ENCODE assay signal across 21 mouse cellular contexts in the genomic region with DNA sequence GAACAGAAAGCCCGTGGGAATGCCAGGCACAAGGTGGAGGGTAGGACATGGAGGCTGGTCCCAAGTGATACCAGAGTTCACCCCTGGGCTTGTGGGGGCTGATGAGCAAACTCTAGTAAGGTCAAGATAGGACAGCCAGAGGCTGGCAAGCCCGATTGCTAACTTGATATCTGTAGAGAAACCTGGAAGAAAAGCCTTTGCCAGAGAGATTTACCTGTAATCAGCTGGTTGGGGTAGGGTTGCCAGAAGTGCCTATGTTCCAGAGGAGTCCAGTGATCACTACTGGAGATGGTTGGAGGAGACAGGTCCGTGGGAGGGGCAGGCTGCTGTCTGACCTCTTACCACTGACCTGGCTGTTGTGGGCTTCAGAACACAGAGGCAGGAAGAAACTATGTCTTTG.
DNase-seq lines count a peak whose midpoint lies in the region; ATAC-seq and TF ChIP-seq lines count a peak whose summit lies in the region.
"Had no signal": no experiment of that assay in that cellular context is flagged by ENCODE, and none has a peak within 500 bp of the region (broad histone marks: within the 10 kb centered on the region; RNA-seq: fewer than 3 reads in every experiment).

No protein-coding gene starts in this region.

- H3K9ac ChIP-seq in embryonic facial prominence, embryonic 13.5 days, result 0 out of 2 replicates have a peak overlapping the region, but pooled peaks have one; percentile 3
- H3K9ac ChIP-seq in intestine, embryonic 16.5 days (ENCODE audit: low read depth, low read length), result 0 out of 2 replicates have a peak overlapping the region, but pooled peaks have one; percentile 22
- H3K9ac ChIP-seq in intestine, postnatal 0 days (ENCODE audit: low read depth, low read length), result no peak overlapping the region
- no peak overlapping the region for H3K9ac ChIP-seq in lung, embryonic 16.5 days (ENCODE audit: low read length)
- H3K9ac ChIP-seq: embryonic facial prominence, embryonic 12.5 days; forebrain, embryonic 13.5 days; forebrain, postnatal 0 days; hindbrain, embryonic 15.5 days had no signal

- peaks cover 16% of the 10 kb centered on the region for H3K27me3 ChIP-seq in embryonic facial prominence, embryonic 13.5 days
- H3K27me3 ChIP-seq in embryonic facial prominence, embryonic 10.5 days (replicated peaks; ENCODE audit: low read depth, poor library complexity, severe bottlenecking), result peaks cover 41% of the 10 kb centered on the region
- no peaks in the 10 kb centered on the region for H3K27me3 ChIP-seq in intestine, embryonic 16.5 days (replicated peaks; ENCODE audit: control insufficient read depth, insufficient read depth, low read length)
- no peaks in the 10 kb centered on the region for H3K27me3 ChIP-seq in intestine, postnatal 0 days (replicated peaks; ENCODE audit: control insufficient read depth, insufficient read depth, low read length)
- H3K27me3 ChIP-seq in lung, embryonic 16.5 days (ENCODE audit: control insufficient read depth, insufficient read depth, low read depth, low read length), result peaks cover 5% of the 10 kb centered on the region
- no peaks in the 10 kb centered on the region for H3K27me3 ChIP-seq in myocyte (ENCODE audit: control insufficient read depth, insufficient read depth, insufficient read length)
- H3K27me3 ChIP-seq: Patski had no signal

- DNase-seq in embryonic facial prominence, embryonic 10.5 days (ENCODE audit: low spot score), result no peak
- no peak for DNase-seq in lung, postnatal 14 days
- DNase-seq in spleen, postnatal 14 days (ENCODE audit: low spot score in 2 of 2), result no peak
- DNase-seq: cerebellum, adult 11 months; cerebellum, adult 8-10 months; cerebellum, postnatal 14 days; embryo, embryonic 11 days; forebrain, postnatal 0 days; gastrocnemius, postnatal 36 days; heart, adult 11 months; heart, postnatal 10 days had no signal

- H3K4me3 ChIP-seq in embryonic facial prominence, embryonic 13.5 days, result no peak overlapping the region
- H3K4me3 ChIP-seq in embryonic facial prominence, embryonic 10.5 days, result no peak overlapping the region
- H3K4me3 ChIP-seq in intestine, embryonic 16.5 days (ENCODE audit: low read length), result no peak overlapping the region
- H3K4me3 ChIP-seq in intestine, postnatal 0 days (ENCODE audit: low read depth, low read length), result no peak overlapping the region
- no peak overlapping the region for H3K4me3 ChIP-seq in lung, embryonic 16.5 days (ENCODE audit: low read length)
- H3K4me3 ChIP-seq in myocyte, result no peak overlapping the region
- H3K4me3 ChIP-seq: embryonic facial prominence, embryonic 12.5 days; forebrain, embryonic 13.5 days; hindbrain, embryonic 15.5 days had no signal

- TF ChIP-seq POLR2A in myocyte (IDR thresholded peaks at IDR 0.05; ENCODE audit: insufficient read length, low read depth), result peak; percentile 11

- H3K36me3 ChIP-seq in embryonic facial prominence, embryonic 13.5 days, result no peaks in the 10 kb centered on the region
- H3K36me3 ChIP-seq in embryonic facial prominence, embryonic 10.5 days (replicated peaks), result no peaks in the 10 kb centered on the region
- H3K36me3 ChIP-seq in intestine, embryonic 16.5 days (ENCODE audit: control insufficient read depth, insufficient read depth, low read length), result no peaks in the 10 kb centered on the region
- no peaks in the 10 kb centered on the region for H3K36me3 ChIP-seq in intestine, postnatal 0 days (ENCODE audit: control insufficient read depth, insufficient read depth)
- H3K36me3 ChIP-seq in lung, embryonic 16.5 days (ENCODE audit: control insufficient read depth, insufficient read depth, low read length), result no peaks in the 10 kb centered on the region
- peaks cover 4% of the 10 kb centered on the region for H3K36me3 ChIP-seq in myocyte (ENCODE audit: control insufficient read depth, insufficient read depth)
- H3K36me3 ChIP-seq: embryonic facial prominence, embryonic 12.5 days; hindbrain, embryonic 15.5 days had no signal

- no peaks in the 10 kb centered on the region for H3K9me3 ChIP-seq in embryonic facial prominence, embryonic 13.5 days
- no peaks in the 10 kb centered on the region for H3K9me3 ChIP-seq in embryonic facial prominence, embryonic 10.5 days
- no peaks in the 10 kb centered on the region for H3K9me3 ChIP-seq in intestine, embryonic 16.5 days (ENCODE audit: control insufficient read depth, low read length)
- H3K9me3 ChIP-seq in intestine, postnatal 0 days (ENCODE audit: control insufficient read depth), result no peaks in the 10 kb centered on the region
- no peaks in the 10 kb centered on the region for H3K9me3 ChIP-seq in lung, embryonic 16.5 days (ENCODE audit: control insufficient read depth, low read length)
- H3K9me3 ChIP-seq: embryonic facial prominence, embryonic 12.5 days; forebrain, embryonic 13.5 days; hindbrain, embryonic 15.5 days had no signal

- ATAC-seq in embryonic facial prominence, embryonic 13.5 days (ENCODE audit: insufficient number of reproducible peaks, insufficient read depth, low FRiP score, low TSS enrichment, low read depth), result no peak
- ATAC-seq in intestine, embryonic 16.5 days, result no peak
- no peak for ATAC-seq in intestine, postnatal 0 days
- no peak for ATAC-seq in lung, embryonic 16.5 days (ENCODE audit: low read depth)
- ATAC-seq: activated CD4-positive, CD25-positive, alpha-beta regulatory T cell, adult 4 months; forebrain, embryonic 13.5 days; forebrain, postnatal 0 days; Patski had no signal

- H3K4me2 ChIP-seq in embryonic facial prominence, embryonic 13.5 days, result no peak overlapping the region
- H3K4me2 ChIP-seq in intestine, embryonic 16.5 days (ENCODE audit: low read depth, low read length), result no peak overlapping the region
- H3K4me2 ChIP-seq in intestine, postnatal 0 days (replicated peaks; ENCODE audit: low read depth), result no peak overlapping the region
- H3K4me2 ChIP-seq in lung, embryonic 16.5 days (ENCODE audit: low read depth, low read length), result no peak overlapping the region
- H3K4me2 ChIP-seq in myocyte (ENCODE audit: low read depth), result peak overlapping the region; percentile 96
- H3K4me2 ChIP-seq: embryonic facial prominence, embryonic 12.5 days; hindbrain, embryonic 15.5 days had no signal

- peaks cover 47% of the 10 kb centered on the region for H3K4me1 ChIP-seq in embryonic facial prominence, embryonic 13.5 days
- peaks cover 51% of the 10 kb centered on the region for H3K4me1 ChIP-seq in embryonic facial prominence, embryonic 10.5 days
- H3K4me1 ChIP-seq in intestine, embryonic 16.5 days (ENCODE audit: control insufficient read depth, insufficient read depth, low read length), result peaks cover 50% of the 10 kb centered on the region
- H3K4me1 ChIP-seq in intestine, postnatal 0 days (replicated peaks; ENCODE audit: control insufficient read depth, insufficient read depth, low read length), result peaks cover 5% of the 10 kb centered on the region; the same call in 1 of the 2 replicates
- peaks cover 32% of the 10 kb centered on the region for H3K4me1 ChIP-seq in lung, embryonic 16.5 days (replicated peaks; ENCODE audit: control insufficient read depth, insufficient read depth, low read length)

- peaks cover 100% of the 10 kb centered on the region for H3K79me2 ChIP-seq in myocyte (ENCODE audit: control insufficient read depth, insufficient read depth)

- no peak overlapping the region for H3K27ac ChIP-seq in embryonic facial prominence, embryonic 13.5 days
- H3K27ac ChIP-seq in embryonic facial prominence, embryonic 10.5 days (replicated peaks), result no peak overlapping the region
- H3K27ac ChIP-seq in intestine, embryonic 16.5 days (ENCODE audit: low read length), result no peak overlapping the region
- no peak overlapping the region for H3K27ac ChIP-seq in intestine, postnatal 0 days (ENCODE audit: low read depth, low read length)
- 0 out of 2 replicates have a peak overlapping the region, but pooled peaks have one; percentile 6 for H3K27ac ChIP-seq in lung, embryonic 16.5 days (ENCODE audit: low read length)
- H3K27ac ChIP-seq: embryonic facial prominence, embryonic 12.5 days; forebrain, embryonic 13.5 days; hindbrain, embryonic 15.5 days had no signal

- WGBS in embryonic facial prominence, embryonic 13.5 days, result 68% methylated on average over 3 of the region's 3 CpGs
- WGBS in embryonic facial prominence, embryonic 10.5 days, result 74% methylated on average over 3 of the region's 3 CpGs
- 57% methylated on average over 3 of the region's 3 CpGs for WGBS in intestine, embryonic 16.5 days
- WGBS in intestine, postnatal 0 days, result 65% methylated on average over 3 of the region's 3 CpGs
- 54% methylated on average over 3 of the region's 3 CpGs for WGBS in lung, embryonic 16.5 days

- no peak overlapping the region for H3ac ChIP-seq in myocyte (ENCODE audit: control insufficient read depth, insufficient read length)

- no peak for TF ChIP-seq CTCF in intestine, postnatal 0 days (IDR thresholded peaks at IDR 0.05; ENCODE audit: low read depth)

TF ChIP-seq in myocyte, 11 proteins besides CTCF, POLR2A, EP300 and RAD21:
- TF ChIP-seq POLR2AphosphoS2 (IDR thresholded peaks at IDR 0.05; ENCODE audit: insufficient read length, low read depth) (peak; percentile 43), TCF12 (IDR thresholded peaks at IDR 0.05; ENCODE audit: insufficient read depth, poor library complexity, severe bottlenecking) (no peak)

Comparison
In these comparisons a context has a peak if more than half of its experiments do, and no peak if none do; other contexts are left out.
1. H3K9ac ChIP-seq: peak in embryonic facial prominence, embryonic 13.5 days (single experiment) and intestine, embryonic 16.5 days (single experiment); none in intestine, postnatal 0 days (single experiment) and lung, embryonic 16.5 days (single experiment).